Mouse (Mus musculus) thymus, postnatal 10 days (tissue): ENCODE data around the gene Sntb2.
"Not testable (repeated sequence)": the region's sequence is repeated elsewhere in the genome, so short reads cannot be mapped to it uniquely, and the experiment has no call there.

Experiments
- DNase-seq, 2 experiments: peaks; one replicate each; pipeline ENCODE4 v3.0.0; 2021; ENCODE audit warnings: low spot score in 2 of 2

Gene Sntb2

GRCm38 (mm10) chr8:107033609-107034008 lies 98.1 kb downstream of the Sntb2 start:
- not testable (repeated sequence) for DNase-seq

GRCm38 (mm10) chr8:107035641-107036040 lies 100.1 kb downstream of the Sntb2 start:
- DNase-seq = no peak

GRCm38 (mm10) chr8:107036626-107037025 lies 101.1 kb downstream of the Sntb2 start:
- no peak for DNase-seq

- no peak for DNase-seq
These were observed 105.1 kb downstream of the Sntb2 start for GRCm38 (mm10) chr8:107040632-107041031.

- no peak for DNase-seq
These were observed 109.9 kb downstream of the Sntb2 start for GRCm38 (mm10) chr8:107045478-107045877.

- no peak for DNase-seq
These were observed 111.4 kb downstream of the Sntb2 start for GRCm38 (mm10) chr8:107046976-107047375.

- peak; percentile 67 to 76 for DNase-seq
These were observed 112.8 kb downstream of the Sntb2 start, which contains the start of gene Pdf for GRCm38 (mm10) chr8:107048061-107048941. Pdf (minus strand) TSS chr8:107048614.

- no peak for DNase-seq
These were observed 113.9 kb downstream of the Sntb2 start for GRCm38 (mm10) chr8:107049480-107049879.

GRCm38 (mm10) chr8:107052046-107052445 lies 116.5 kb downstream of the Sntb2 start:
- DNase-seq = no peak

GRCm38 (mm10) chr8:107056076-107056972 lies 120.8 kb downstream of the Sntb2 start, which contains the start of the genes Cog8 and Nip7:
Cog8 (minus strand) TSS chr8:107056689.
Nip7 (plus strand) TSS chr8:107056877.
- peak; percentile 89 to 90 for DNase-seq

GRCm38 (mm10) chr8:107056973-107057369 lies 121.4 kb downstream of the Sntb2 start:
- no peak for DNase-seq

GRCm38 (mm10) chr8:107062613-107063012 lies 127.1 kb downstream of the Sntb2 start:
- DNase-seq = no peak

GRCm38 (mm10) chr8:107065511-107066496 lies 130.3 kb downstream of the Sntb2 start, which contains the start of gene Tmed6:
Tmed6 (minus strand) TSS chr8:107065644.
- no peak for DNase-seq
